Mouse (Mus musculus) brain, embryonic 14.5 days (tissue): ENCODE results near the gene Myh6.

ENCODE experiments used
- CTCF ChIP-seq: fragments of 200-500 bp; IDR thresholded peaks from 2 replicates; pipeline ENCODE4 v1.5.1; 2012; ENCODE audit warnings: inconsistent platforms, mild to moderate bottlenecking, moderate library complexity, borderline replicate concordance; ENCODE audit not compliant: insufficient read depth, insufficient read length; ENCODE audit errors: extremely low read depth
- POLR2A ChIP-seq: fragments of 200-500 bp; IDR thresholded peaks from 2 replicates; pipeline ENCODE4 v1.6.1; 2012; ENCODE audit warnings: mild to moderate bottlenecking, inconsistent platforms, borderline replicate concordance; ENCODE audit not compliant: poor library complexity, insufficient read depth, insufficient read length, severe bottlenecking; ENCODE audit errors: extremely low read depth

- no peak for TF ChIP-seq CTCF
- no peak for TF ChIP-seq POLR2A
These were observed 23.2 kb upstream of the Myh6 start for GRCm38 (mm10) chr14:54989886-54990441.
